Mouse (Mus musculus) natural killer cell, adult 2 months (primary cell): ENCODE measurements around the gene Kcns1.
"Not testable (repeated sequence)": the region's sequence is repeated elsewhere in the genome, so short reads cannot be mapped to it uniquely, and the experiment has no call there.

Experiments used
- DNase-seq, 2 experiments: peaks; one replicate each; pipeline ENCODE4 v3.0.0; 2022; ENCODE audit warnings: low spot score in 2 of 2

Kcns1 gene

DNA sequence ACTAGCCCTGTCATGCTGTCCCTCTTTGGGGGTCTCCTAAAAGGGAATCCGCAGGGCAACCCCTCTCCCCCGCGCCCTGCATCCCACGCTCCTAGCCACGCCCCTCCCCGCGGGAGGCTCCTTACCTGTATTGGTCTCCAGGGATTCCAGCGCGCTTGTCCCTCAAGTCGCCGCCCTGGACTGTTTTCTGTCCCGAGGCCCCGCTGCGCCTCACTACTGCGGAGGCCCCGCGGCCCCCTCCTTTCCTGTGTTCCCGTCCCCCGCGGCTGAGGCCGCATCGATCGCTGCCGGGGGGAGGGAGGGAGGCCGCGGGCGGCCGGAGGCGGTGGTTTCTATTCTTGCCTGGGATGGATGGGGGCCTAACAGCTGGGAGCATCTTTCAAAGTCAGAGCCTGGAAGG lies at the start of gene Kcns1:
Gene Kcns1, minus strand, starts transcription at position 212 of the 400 bp plus-strand sequence.
- DNase-seq = no peak

DNA sequence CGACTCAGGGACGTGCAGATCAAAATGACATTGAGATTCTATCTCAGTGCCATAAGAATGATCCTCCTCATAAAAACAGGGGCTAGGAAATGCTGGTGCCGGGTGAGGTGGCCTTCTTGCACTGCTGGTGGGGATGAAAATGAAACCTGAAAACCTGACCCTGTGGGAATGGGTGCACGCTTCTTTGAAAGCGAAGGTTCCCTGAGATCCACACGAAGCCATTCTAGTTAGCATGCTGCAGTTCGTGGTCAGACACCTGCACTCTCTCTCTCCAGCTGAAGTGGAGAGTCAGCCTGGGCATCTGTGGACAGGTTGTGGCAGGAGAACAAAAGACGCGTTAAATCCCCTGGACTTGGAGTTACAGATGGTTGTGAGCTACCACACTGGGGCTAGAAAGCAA lies 48.4 kb upstream of the Kcns1 start:
- DNase-seq = no peak

DNA sequence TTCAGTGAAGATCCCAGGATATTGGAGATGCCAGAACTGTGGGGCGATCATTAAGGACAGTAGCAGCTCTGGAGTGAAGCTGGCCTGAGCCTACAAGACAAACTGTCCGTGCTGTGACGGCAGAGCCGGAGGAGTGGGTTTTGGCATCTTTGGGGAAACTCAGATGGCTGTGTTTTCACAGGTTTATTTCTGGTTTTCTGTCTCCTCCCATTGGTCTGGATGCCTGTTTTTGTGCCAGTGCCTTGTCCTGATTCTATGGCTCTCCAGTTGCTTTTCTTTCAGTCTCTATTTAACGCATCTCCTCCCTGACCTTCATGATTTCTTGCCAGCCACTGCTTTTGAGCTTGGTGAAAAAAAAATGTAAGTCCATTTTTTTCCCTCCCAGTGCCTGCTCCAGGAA lies 41.8 kb upstream of the Kcns1 start:
- DNase-seq = no peak

DNA sequence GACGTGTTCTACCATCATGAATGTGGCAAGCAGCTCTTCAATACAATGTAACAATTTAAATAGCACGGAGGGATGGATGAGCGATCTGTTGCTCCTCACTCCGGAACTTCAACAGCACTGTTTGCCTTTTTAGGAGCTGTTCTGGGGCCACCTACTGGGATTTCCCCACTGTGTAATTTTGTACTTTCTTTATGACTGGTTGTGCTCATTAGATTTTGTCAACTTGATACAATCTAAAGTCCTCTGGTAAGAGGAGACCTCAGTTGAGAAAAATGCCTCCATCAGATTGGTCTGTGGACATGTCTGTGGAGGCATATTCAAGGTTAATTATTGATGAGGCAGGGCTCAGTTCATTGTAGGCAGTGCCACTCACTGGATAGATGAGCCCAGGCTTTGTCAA lies 40.0 kb upstream of the Kcns1 start:
- no peak for DNase-seq

DNA sequence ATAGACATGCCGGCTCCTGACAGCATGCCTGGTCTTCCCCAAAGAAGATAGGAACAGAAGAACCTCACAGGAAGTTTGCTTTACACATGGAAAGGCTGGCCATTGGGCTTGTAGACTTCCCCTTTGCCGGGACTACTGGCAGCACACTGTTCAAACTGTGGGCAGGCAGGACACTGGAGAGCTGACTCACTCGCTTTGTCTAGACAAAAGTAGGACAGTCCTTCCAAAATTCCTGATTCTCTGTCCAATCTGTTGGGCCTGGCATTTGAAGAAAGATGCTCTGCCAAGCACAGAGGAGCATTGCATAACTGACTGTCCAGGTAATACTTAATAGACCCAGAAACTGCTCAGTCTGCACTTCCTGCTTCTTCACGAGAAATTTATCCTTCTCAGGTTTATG lies 35.8 kb upstream of the Kcns1 start:
- DNase-seq = no peak

DNA sequence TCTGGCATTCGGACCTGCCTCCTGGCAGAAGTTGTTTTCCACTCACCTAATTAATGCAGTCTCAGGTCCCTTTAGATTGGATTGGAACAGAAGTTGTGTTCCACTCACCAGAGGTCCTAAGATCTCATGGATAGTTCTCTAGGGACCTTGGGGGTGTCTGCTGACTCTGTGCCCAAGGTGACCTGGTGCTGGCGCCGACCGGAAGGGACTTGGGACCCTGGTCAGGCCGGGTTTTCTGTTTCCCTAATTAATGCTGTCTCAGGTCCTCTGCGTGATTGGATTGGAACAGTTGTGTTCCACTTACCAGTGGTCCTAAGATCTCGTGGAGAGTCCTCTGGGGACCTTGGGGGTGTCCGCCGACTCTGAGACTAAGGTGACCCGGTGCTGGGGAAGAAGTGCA lies 35.1 kb upstream of the Kcns1 start:
- DNase-seq = not testable (repeated sequence)

DNA sequence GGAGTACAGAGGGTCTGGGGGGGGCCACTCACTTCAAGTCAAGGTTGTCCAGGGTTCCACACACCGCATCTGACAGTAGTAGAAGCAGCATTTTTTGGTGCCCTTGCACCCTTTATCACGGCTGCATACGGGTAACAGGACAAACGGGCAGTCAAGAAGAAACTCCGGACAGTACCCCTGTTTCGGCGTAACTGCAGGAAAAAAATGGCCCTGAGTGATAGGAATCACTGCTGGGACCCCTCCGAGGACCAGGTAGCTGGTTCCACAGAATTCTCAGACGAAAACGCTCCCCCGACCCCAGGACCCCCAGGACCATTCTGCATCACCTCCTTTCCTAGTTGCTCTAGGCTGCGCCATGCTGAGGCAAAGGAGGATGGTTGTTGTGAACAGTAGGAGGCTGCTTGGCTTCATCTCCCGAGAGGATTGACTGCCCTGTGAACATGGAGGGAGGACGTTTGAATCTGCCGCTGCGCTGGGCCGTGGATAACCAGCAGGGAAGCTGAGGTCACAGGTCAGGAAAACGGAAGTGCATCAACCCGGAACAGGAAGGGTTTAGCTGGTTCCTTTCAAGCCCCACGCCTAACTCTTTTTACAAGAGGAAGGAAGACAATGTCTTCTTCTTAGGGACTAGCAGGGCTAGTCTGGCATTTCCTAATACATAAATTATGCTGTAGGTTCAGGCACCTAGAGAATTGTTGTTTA lies 28.9 kb upstream of the Kcns1 start, which contains the start of gene Wfdc15a:
Gene Wfdc15a, minus strand, starts transcription at position 505 of the 702 bp plus-strand sequence.
- DNase-seq = no peak

DNA sequence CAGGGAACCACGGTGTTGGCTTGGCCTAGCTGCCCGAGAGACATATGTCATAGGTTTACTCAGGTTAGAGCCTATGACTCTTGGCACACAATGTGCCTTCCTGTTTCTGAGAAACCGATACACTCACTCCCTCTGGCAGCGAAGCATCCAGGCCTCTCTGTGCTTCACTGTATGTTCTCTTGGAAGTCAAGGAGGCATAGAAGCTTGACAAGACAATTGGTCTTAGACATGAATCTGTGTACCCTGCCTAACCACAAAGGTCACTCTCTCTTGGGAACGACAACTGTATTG lies 25.7 kb upstream of the Kcns1 start:
- DNase-seq = no peak

DNA sequence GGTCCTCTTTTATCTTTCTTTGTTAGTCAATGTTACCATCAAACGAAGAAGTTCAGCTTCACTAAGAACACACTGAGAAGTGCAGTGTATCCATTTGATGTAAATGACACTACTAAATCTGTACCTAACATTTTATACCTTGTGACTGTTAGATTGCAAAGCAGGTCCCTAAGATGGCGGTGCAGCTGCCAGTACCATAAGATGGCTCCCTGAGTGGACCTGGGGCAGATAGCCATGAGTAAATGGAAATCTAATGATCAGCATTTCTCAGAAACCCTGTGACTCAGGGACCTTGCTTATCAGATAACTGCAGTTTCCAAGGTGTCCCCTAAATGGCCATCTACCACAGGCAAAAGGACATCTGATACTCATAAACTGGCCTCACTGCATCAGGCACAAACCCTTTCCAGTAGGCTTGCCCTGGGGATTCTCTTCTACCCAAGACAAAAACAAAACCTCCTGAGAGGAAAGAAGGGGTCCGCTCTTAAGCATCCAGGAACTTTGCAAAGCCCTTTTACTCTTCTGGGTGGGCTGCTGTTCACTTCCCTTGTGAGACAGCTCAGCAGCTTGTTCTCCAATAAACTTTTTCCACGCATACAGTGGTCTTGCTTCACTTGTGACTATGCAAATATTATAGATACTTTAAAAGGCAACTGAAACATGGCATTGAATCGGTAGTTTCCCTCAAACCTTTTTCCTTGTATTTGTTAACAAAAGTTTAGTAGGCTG lies 25.2 kb upstream of the Kcns1 start:
- no peak for DNase-seq

DNA sequence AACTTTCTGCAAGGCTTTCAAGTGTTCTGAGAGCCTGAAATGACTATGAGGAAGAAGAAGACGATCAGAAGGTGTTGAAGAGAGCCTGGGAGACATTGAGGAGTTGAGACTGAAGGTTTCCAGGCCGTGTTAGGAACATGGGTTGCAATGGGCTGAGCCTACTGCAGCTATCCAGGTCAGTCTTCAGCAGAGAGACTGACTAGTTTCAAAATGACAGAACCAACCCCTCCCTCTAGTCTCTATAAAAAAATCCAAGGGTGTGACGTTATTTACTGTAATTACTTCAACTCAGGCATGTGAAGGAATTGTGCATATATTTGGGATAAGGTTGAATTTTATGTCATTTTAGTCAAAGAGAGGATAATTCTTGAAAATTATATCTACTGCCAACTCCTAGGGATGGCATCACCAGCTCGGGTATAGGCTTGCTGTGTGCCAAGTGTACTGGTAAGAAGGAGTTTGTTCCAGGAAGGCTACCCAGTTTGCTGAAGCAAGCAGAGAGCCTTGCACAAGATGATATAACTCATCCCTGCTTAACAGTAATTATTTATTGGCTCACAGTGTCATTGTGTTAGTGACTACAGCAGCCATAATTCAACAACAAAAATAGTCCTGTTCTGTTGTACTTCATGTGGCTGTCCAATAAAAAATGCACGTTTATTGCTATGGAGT lies 24.2 kb upstream of the Kcns1 start:
- no peak for DNase-seq

DNA sequence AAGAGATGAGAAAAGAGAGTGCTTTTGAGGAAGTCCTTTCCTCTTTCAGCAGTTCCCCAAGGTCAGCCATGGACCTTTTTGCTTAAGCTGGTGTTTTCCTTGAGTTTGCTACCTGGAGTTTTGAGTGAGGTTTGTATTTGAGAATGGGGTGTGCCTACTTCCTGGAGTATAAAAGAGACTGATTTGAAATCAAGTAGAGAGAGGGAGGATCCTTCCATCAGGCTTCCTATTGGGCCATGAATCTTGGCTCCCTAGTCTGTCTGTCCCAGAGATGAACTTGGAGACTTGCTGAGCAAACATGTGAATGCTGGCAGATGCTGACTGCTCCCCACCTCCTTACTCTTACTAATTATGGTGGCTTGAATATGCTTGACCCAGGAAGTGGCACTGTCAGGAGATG lies 21.4 kb upstream of the Kcns1 start:
- DNase-seq = no peak

DNA sequence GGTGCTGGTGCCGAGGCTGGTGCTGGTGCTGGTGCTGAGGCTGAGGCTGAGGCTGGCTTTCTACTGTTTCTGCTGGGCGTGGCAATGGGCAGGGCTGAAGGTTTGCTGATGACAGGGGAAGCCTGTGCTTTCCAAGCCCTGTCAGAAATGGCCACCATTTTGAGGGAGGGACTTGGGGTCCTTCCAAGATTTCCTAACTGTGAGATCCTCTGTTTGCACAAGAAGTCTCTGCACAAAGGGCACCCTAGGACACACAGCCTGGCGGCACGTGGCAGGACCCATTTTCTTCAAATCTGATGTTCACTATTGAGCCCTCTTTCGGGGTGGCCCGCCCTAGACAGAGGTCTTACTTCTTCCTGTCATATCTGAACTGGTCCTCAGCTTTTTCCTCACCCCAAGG lies 19.7 kb upstream of the Kcns1 start, which contains the start of gene Wfdc12:
Gene Wfdc12, minus strand, starts transcription at position 33 of the 400 bp plus-strand sequence.
- DNase-seq = no peak

DNA sequence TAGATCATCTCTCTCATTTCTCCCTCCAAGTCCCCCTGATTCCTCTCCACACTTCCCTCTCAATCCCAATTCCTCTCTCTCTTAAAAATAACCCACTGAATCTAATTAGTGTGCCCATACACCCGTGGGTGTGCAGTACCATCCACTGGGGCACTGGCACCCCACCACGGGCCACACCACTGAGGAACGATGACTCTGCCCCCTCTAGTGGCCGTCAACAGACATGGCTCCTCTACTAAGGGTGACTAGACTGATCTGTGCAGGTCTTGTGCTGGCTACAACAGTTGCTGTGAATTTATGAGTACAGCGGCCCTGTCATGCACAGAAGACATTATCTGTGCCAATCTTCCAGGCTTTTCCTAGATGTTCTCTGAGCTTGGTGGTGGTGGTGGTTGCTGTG lies 17.8 kb upstream of the Kcns1 start:
- no peak for DNase-seq

DNA sequence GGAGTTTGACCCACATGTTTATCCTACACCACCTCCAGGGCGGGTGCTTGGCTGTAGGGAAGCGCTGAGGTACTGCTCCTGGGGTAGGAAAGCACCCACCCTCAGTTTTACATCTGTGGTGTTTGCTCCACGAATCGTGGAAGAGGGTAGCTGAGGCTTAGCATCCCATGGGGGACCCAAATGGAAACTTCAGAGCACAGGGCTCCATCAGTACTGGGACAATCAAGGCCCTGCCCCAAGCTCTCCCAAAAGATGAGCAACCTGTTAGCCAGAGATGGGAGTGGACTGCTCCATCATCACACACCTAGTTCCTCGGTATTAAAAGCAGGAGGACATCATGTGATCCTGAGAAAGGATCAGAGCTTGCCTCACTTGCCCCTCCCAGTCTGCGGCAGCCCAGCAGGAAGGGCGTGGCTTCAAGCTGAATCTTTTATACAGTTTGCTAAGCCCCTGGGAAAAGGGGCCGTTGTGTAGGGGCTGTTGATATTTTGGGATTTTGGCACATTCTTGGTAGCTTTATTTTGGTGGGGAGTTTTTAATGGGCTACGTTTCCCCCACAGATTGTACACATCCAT lies 13.3 kb upstream of the Kcns1 start:
- DNase-seq = no peak

DNA sequence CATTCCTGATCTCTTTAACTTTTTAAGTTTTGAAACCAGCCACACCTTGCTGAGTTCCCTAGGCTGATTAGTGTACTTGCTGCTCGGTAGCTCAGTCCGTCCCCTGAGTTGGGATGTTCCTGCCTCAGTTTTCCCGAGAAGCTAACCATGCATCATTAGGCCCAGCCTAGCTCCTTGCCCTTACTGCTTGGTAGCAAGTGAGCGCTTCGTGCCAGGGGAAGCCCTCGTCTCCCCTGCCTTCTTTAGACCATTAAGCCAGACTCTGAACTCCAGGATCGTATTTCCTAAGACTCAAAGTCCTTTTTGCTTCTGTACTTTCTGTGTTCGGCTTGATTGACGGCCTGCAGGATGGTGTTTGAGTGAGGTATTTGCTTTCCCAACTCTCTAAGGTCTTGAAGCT lies 12.4 kb upstream of the Kcns1 start:
- DNase-seq = no peak

DNA sequence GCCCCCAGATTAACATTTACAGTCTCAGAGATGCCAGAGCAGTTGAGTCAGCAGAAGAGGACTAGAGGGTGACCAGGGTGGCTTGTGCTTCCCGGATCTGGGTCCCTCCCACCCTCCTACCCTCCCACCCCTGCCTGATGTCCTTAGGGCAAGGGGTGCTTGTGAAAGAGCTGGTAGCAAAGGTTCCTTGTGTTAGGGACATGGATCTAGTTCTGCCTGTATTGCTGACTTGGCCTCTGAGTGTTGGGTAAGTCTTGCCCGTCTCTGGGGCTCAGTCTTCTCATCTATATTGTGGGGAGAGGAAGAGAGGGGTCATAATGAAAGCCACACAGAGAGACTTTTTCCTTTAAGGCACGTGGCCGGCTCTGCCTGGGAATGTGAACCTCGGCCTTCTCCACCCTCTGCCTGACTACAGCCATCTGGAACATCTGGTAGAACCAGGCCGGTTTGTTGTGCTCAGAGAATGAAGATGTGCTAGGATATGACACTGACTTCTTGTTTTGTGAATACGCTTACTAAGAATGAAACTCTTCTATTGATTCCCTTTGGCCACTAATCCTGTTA lies 11.9 kb upstream of the Kcns1 start, which contains the start of gene Wfdc5:
Gene Wfdc5, minus strand, starts transcription at position 51 of the 564 bp plus-strand sequence.
- no peak for DNase-seq

DNA sequence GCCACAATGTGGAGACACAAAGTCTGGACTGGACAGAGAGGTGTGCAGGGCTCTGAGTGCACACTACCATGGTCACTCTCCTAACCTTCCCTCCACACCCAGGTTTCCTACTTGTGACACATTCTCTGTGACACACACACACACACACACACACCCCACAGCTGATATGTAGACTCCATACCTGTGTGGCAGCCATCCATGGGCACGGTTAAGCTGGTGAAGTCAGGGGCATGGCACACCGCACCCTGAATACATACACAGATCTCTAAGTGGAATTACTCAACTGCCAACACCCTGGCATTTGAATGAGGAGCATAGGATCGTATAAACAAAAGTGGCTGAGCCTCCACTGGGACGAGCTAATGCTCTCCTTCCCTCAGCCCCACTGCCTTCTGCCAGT lies 9.9 kb upstream of the Kcns1 start:
- DNase-seq = no peak

DNA sequence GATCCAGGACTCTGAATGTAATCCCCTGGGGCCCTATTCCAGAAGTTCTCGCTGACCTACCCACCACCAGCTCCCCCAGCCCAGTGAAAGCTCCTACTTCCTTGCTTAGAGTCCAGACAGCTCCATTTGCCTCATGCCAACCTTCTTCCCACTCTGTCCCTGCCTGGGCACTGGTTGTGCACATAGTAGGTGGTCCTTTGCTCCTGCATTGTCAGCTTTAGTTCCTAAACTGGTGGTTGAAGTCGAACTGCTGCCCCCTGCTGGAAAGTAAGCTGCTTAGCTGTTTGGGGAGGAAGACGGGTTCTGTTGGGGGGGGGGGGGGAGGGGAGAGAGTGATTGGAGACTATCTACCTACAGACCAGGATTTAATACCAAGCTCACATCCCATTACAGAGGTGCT lies 9.2 kb upstream of the Kcns1 start:
- peak in 1 of 2 experiments; percentile 37 for DNase-seq

DNA sequence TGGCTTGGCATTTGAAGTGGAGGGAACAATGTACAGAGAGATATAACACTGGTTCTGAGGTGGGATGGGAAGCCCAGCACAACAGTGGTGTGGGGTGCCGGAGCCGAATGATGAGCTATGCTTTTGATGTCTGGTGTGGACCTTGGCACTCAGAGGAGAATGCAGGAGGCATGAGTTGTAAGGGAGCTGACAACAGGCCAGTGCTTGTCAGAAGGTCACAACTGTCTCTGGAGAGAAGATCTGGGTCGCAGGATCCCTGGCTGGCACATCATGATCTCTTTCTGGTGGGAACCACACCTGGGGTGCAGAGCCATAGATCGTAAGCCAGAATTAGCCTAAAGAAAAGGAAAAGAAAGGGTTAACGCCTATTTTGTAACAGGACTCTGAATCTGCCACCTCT lies 6.9 kb upstream of the Kcns1 start:
- DNase-seq = no peak

DNA sequence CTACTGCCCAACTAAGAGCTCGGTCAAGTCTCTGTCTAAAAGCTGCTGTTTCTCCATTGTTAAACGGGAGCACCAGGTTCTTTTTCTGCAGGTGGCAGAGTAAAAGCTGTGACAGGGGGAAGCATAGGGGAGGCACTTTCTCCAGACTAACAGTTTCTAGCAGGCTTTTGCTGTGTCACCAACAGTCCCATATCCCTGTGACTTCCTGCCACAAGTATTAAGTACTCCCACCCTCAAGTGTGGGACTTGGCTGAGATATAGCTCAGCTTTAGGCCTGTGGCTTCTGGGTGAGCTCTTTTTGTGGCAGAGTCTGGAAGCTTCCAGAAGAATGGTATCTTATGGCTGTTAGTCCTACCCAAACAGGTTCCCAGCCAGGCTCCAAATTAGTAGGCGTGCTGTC lies 4.9 kb upstream of the Kcns1 start:
- no peak for DNase-seq

DNA sequence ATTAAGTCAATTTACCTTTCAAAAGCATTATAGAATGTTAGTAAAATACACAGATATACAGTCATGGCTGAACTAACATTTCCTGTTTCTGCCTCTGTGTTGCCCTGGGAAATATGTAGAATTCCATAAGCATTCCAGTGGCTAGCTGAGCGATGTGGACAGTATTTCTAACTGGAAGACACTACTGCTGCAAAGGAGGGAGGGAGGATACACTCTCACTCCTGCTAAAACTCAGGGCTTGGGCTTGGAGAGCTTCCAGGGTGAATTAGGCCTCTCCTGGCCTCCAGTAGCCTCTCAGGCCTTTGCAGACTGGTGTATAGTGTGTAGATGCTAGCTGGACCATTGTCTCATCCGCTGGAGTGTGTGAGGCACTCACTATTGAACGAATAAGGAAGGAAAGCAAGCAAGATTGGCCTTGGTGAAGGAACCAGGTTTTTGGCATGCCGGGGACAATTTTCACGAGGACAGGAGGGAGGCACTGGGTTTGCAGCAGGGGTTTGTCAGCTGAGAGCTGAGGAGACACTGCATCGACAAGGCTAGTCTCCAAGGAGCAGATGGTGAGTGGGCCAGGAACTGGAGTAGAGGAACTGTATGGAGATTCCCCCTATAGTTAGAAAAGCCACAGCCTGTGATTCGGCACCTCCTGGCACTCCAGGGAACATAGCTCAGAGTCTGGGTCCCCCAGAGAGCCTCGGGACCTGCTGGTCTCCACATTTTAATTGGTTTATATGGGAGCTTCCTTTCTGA lies 3.9 kb upstream of the Kcns1 start:
- DNase-seq = no peak

DNA sequence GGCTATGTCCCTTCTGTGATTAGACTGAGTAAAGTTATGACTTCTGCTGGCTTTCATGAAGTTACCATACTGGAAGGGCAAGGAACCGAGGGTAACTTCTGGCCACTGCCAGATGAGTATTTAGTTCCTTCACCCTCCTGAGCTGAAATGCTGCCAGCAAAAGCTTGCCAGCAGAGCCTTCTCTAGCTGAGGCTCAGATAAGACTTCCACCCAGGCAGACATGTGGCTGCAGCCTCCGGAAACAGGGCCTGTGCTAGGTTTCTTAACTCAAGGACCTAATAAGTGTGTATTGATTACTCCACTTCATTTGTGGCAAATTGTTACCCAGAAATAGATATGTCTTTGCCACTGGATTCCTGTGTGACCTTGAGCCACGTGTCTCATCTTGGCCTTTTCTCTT lies 2.5 kb upstream of the Kcns1 start:
- DNase-seq = no peak
